Mouse (Mus musculus): ENCODE data around the gene Apba1. TPM values are rescaled to one million over a fixed set of nuclear protein-coding genes. Genes with fewer than 3 reads are reported as not detected.
A peak's percentile ranks its signal among the peaks of the same experiment; 100 is the strongest.

Apba1 gene
- total RNA-seq, 2 experiments from 2014 or later: 116 to 124 TPM

DNA sequence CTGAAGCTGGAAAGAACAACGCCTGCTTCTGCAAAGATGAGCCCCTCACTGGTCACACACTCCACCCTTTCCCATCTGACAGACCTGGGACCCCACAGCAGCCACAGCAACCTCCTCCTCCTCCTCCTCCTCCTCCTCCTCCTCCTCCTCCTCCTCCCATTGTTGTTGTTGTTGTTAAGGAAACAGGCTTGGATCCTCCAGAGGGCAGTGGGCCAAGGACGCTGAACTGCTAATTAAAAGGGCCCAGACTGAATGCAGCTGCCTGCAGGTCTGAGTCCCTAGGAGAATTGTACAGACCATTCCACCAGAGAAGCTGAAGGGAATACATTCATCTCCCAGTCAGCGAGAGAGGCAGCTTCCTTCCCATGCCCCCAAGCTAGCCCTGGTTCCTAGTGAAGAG is 201.6 kb downstream of the Apba1 start:
- intact Hi-C loops (cut with DNase I): loop anchor here (2.0 to 10.0 kb wide), 6 partner anchors 201 to 661 kb away; partner anchors contain the start of genes Apba1 and Ptar1
- DNase-seq (ENCODE audit: low spot score in 2 of 2): peak in 1 of 2 experiments; percentile 26

GRCm38 (mm10) chr19:23960831-23961447 is 202.3 kb downstream of the Apba1 start:
- no peak for DNase-seq (ENCODE audit: low spot score in 2 of 2)
- intact Hi-C loops (cut with DNase I): loop anchor here (2.0 to 10.0 kb wide), 6 partner anchors 202 to 662 kb away; partner anchors contain the start of genes Apba1 and Ptar1

- intact Hi-C loops (cut with DNase I): loop anchor here (2.0 to 10.0 kb wide), 6 partner anchors 203 to 663 kb away; partner anchors contain the start of genes Apba1 and Ptar1
- peak; percentile 47 to 51 for DNase-seq (ENCODE audit: low spot score in 2 of 2)
Observed at GRCm38 (mm10) chr19:23961516-23961915, 202.8 kb downstream of the Apba1 start.

- intact Hi-C loops (cut with DNase I): loop anchor here (5.0 to 10.0 kb wide), 3 partner anchors 277 to 590 kb away; partner anchors contain the start of gene Ptar1
- DNase-seq (ENCODE audit: low spot score in 2 of 2): no peak
Observed at GRCm38 (mm10) chr19:23964401-23964910, 205.8 kb downstream of the Apba1 start.

DNA sequence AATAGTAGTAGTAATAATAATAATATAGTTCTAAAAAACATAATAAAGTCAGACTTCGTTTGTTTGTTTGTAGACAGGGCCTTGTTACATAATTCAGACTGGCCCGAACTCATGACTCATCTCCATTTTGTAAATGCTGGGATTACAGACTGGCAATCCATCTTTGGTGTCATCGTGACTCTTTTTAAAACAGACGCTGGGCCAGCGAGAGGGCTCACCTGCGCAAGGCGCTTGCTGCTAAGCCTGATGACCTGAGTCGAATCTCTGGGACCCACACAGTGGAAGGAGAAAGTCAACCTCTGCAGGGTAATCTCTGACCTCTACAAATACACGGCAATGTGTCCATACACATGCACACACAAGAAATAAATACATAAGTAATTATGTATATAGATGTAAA is 207.7 kb downstream of the Apba1 start:
- DNase-seq (ENCODE audit: low spot score in 2 of 2): no peak
- intact Hi-C loops (cut with DNase I): loop anchor here (10.0 kb wide), 1 partner anchor 592 kb away; no protein-coding TSS in a partner anchor

DNA sequence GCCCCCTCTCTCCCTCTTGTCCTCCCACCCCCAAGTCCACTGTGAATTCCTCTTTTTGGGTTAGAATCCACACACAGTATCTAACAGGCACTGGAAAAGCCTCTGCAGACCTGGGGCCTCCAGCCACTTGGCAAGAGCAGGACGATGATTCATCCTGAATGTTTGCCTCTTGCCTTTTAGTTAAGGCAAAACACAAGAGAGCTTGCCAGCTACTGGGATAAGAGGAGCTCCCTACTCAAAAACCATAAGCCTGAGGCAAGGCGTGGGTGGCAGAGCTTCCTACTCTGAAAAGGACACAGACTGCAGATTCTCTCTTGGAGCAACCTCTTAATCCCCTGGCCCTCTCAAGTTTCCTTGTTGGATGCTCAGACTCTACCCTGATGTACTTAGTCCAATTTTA is 208.5 kb downstream of the Apba1 start:
- DNase-seq (ENCODE audit: low spot score in 2 of 2): peak; percentile 59 to 92

DNA sequence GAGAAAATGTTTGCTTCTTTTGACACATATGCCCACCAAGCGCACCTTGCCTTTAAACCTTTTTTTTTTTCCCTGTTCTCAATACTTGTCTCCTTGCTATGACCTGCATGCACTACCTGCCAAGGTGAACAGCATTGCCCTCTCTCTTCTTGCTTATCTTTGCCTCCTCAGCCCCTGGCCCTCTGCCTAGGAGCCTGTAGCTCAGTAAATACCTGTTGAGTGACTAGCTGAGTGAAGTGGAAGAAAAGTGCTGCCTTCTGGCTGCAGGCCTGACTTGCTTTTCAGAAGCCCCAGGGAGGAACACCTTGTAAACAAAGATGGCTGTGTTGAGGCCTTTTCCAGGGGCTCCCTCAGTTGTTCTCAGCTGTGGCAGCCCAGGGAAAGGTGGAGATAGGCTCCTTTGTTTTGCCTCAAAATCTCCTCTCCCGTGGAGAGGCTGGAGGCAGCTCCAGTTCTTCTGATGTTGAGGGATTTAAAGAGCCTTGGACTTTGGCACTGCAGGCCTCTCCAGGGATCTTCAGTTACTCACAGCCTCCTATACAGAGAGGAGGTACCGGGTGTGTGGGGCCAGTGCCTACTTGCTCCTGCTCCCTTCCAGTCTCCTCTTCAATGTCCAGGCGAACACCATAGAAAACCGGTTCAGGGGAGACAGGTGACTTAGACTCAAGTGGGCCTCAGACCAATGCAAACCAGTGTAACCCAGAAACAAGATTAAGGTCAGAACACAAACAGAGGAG is 209.6 kb downstream of the Apba1 start:
- intact Hi-C loops (cut with DNase I): loop anchor here (10.0 kb wide), 1 partner anchor 593 kb away; no protein-coding TSS in a partner anchor
- DNase-seq (ENCODE audit: low spot score in 2 of 2): no peak

More for the DNA sequence above, 208.5 kb downstream of the Apba1 start:
- intact Hi-C loops (cut with DNase I): loop anchor here (10.0 kb wide), 1 partner anchor 592 kb away; no protein-coding TSS in a partner anchor

DNA sequence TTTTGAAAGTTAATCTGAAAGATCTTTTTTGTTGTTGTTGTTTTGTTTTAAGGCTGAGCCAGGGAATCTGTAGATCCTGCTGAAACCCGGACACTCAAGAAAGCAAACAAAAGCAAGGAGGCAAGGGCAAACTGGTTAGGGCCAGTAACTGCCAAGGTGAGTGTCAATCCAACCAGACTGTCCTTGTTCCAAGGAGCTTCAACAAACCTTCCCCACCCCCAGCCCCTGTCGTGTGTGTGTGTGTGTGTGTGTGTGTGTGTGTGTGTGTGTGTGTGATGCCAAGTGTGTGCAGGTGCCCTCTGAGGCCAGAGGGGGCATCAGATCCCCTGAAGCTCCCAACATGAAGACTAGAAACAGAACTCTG is 210.2 kb downstream of the Apba1 start:
- intact Hi-C loops (cut with DNase I): loop anchor here (10.0 kb wide), 1 partner anchor 594 kb away; no protein-coding TSS in a partner anchor

DNA sequence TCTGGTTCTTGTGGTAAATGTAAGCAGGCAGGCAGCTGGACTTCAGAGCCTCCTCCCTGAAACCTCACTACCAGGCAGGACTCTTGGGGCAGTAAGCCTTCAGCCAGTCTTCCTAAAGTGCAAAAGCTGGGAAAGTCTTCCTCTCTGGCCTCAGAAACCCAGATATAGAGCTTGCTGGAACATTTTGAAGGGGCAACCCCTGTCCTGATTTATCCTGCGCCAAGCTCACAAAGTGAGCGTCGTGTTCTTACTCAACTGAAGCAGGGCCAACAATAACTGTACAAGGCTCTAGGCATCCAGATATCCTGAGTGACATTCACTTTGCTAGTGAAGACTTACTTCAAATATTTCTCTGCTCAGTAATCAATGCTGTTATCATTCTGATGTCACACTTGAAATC is 211.7 kb downstream of the Apba1 start:
- intact Hi-C loops (cut with DNase I): no loop called here
- DNase-seq (ENCODE audit: low spot score in 2 of 2): no peak

More for the DNA sequence above, 210.2 kb downstream of the Apba1 start:
- no peak for DNase-seq (ENCODE audit: low spot score in 2 of 2)

DNA sequence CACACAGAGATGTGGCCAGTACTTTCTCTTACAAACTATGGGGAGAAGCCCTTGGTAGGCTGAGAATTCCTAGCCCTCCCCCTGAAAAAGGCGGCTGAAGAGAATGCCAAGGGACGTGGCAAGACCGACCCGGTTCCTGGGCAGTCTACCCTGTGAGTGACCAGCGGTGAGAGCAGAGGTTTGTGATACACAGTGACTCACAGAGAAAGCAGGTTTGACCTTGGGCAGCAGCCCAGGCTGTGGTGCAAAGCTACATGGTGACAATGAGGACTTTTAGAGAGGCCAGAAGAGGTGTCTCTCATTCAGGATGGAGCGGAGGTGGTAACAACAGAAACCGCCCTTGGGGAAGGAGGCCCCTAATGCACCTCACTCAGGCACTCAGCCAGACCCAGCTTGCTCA is 212.7 kb downstream of the Apba1 start:
- DNase-seq (ENCODE audit: low spot score in 2 of 2): no peak
- intact Hi-C loops (cut with DNase I): no loop called here

DNA sequence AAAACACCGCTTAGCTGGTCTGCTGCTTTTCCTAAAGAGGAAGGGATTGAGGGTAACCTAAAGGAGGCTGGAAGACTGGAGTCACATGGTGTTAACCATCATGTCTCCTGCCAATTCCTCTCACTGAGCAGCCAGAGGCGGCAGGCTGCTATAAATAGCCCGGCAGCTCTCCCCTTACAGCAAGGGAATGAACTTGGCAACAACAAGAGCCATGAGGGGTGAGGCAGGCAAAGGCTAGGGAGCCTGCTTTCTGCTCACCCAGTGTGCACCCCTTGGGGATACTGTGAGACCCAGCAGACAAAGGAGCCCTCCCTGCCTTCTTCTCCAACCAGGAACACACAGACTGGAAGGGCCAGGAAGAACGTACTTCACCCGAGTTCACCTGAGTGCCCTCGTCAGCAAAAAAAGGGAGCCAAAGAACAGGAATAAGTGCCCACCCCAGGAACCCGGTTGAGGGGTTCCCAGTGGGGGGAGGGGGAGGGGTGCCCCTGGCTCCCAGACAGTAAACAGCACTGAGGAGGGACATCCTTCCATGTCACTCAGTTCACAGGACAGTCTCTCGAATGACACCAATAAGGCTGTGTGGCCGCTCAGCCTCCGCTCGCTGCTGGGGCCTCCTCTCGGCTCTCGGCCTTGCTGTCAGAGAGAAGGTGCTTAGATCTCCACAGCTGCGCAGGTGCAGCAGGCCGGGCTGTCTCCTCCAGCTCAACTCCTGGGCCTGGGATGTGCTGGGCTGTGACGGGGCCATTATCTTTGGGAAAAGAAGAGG is 214.4 kb downstream of the Apba1 start:
- intact Hi-C loops (cut with DNase I): no loop called here
- peak in 1 of 2 experiments; percentile 40 for DNase-seq (ENCODE audit: low spot score in 2 of 2)

- no peak for DNase-seq (ENCODE audit: low spot score in 2 of 2)
- intact Hi-C loops (cut with DNase I): no loop called here
Observed at GRCm38 (mm10) chr19:23977901-23978443, 219.3 kb downstream of the Apba1 start.

- intact Hi-C loops (cut with DNase I): loop anchor here (5.0 kb wide), 3 partner anchors 47 to 122 kb away; no protein-coding TSS in a partner anchor
- peak; percentile 60 to 95 for DNase-seq (ENCODE audit: low spot score in 2 of 2)
Observed at GRCm38 (mm10) chr19:23980598-23980997, 221.9 kb downstream of the Apba1 start.

- DNase-seq (ENCODE audit: low spot score in 2 of 2): no peak
- intact Hi-C loops (cut with DNase I): loop anchor here (5.0 kb wide), 3 partner anchors 43 to 118 kb away; no protein-coding TSS in a partner anchor
Observed at GRCm38 (mm10) chr19:23984186-23984585, 225.5 kb downstream of the Apba1 start.

- no peak for DNase-seq (ENCODE audit: low spot score in 2 of 2)
- intact Hi-C loops (cut with DNase I): no loop called here
Observed at GRCm38 (mm10) chr19:23987291-23987690, 228.6 kb downstream of the Apba1 start.

DNA sequence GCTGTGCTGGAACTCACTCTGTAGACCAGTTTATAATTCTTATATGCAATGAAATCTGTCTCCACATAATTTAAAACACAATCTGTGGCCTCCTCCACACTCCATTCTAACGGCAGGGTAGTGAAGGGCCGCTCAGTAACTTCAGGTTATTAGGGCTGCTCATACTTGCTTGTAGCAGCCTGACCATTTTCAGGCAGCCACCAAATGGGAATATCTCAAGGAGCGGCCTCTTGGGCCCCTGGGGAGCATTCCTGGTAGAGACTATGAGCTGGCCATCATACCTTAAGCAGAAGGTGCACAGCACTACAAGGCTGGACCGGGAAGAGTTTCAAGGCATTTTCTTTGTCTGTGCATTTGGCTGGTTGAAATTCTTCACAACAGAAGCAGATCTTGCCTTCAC is 229.5 kb downstream of the Apba1 start:
- intact Hi-C loops (cut with DNase I): no loop called here
- DNase-seq (ENCODE audit: low spot score in 2 of 2): no peak

DNA sequence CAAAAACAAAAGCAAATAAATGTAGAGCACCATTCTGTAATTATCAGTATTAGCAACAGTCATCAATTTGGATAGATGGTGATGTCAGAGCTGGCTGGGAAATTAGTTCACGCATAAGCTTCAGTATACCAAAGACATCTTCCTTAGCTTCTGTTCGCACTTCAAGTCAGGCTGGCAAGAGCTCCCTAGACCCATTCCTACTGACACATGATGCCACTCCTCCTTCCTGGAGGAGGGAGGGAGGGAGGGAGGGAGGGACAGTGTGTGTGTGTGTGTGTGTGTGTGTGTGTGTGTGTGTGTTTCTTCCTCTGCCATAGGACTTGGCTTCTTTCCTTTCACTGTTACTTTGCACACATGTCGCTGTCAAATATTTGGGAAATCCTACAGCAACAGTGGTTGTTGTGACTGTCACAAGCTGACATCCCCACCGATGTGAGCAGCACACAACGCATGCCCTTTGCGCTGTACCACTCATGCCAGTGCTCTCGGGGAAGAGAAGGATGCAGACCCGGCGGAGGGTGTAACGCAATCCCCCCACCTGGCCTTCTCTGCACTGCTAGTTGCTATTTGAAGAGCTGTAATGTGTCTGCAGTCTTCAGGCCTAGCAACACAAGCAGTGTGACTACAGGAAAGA is 237.2 kb downstream of the Apba1 start:
- DNase-seq (ENCODE audit: low spot score in 2 of 2): no peak
- intact Hi-C loops (cut with DNase I): no loop called here

All from left cerebral cortex, postnatal 25 days (tissue).